Mouse (Mus musculus) inflammation-experienced regulatory T-cells, adult 6 months (primary cell): Measurements from ENCODE around the gene Cdca5. TPM values are rescaled to one million over a fixed set of nuclear protein-coding genes. Genes with fewer than 3 reads are reported as not detected.
"Not testable (repeated sequence)": the region's sequence is repeated elsewhere in the genome, so short reads cannot be mapped to it uniquely, and the experiment has no call there.

Experiments used
- ATAC-seq: one replicate; pipeline ENCODE4 v1.8.0; 2017
- polyA plus RNA-seq, 3 experiments: library from polyadenylated mRNA; unstranded; fragments of 100-300 nt; shearing (Covaris generic); gene quantifications; one replicate each; pipeline ENCODE4 v1.2.1; 2017

The Cdca5 gene
- polyA plus RNA-seq: 10 to 100 TPM in 1 of 3 experiments, 1 to 10 TPM in 2; 2.4 to 24.7 (median 4.4) TPM

DNA sequence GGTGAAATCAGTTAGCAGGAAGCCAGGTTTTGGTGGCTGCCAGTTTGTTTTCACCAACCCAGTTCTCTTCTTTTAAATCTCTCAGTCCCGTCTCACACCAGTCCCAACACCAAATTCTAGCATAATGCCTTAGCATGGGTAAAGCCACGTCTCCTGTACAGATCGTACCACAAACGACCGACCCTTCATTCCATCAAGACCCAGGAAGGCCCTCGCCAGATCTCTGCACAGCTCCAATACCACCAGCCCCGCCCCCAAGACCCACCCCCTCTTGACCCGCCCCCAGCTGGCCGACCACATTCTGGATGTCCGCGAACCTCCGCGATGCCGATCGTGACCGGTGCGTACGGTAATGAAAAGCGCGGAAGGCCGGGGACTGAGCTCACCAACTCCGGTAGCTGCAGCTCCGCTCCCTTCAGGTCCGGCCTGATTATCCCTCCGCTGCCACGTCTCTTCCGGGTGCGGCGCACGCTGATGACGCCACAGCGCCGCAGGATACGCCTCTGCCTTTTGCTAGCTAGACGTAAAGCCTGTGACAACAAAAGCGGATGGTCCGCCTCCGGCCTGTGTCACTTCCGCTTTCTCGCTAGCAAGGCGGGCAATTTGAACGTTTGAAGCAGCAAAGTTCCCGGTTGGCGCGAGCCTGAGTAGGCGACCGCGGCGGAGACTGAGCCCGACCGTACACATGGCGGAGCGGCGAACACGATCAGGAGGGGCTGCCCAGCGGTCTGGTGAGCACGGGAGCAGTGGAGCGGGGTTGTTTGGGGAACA lies at the start of gene Cdca5, which contains the start of gene Zfpl1:
Gene Cdca5 (plus strand): TSS at position 506 of the 771 bp plus-strand sequence.
Gene Zfpl1 (minus strand): TSS at position 479 of the 771 bp plus-strand sequence.
- ATAC-seq: peak; percentile 87

DNA sequence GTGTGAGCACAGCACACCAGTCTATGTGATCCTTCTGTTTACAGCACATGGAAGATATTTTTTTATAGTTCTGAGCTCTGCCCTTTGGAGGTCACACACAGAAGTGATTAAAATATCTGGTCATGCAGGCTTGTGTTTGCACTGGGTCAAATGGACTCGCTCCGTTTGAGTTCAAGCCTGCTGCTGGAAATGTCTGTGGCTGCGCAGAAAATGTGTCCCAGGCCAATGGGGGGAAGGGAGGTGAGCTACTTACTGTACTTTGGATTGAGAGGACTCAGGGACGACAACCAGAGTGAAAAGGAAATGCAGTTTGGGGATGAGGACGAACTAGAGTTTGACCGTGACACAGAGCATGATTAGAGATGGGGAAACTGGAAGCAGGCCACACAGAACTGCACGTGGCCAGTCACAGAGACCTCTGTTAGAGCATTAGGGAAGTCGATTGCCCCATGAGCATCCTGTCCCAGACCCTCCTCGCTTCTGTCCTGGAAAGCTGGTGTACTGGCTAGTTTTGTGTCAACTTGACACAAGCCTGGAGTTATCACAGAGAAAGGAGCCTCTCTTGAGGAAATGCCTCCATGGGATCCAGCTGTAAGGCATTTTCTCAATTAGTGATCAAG lies 48.7 kb upstream of the Cdca5 start:
- ATAC-seq: no peak

- ATAC-seq: no peak
These were observed 47.1 kb upstream of the Cdca5 start for GRCm38 (mm10) chr19:6037695-6038094.

DNA sequence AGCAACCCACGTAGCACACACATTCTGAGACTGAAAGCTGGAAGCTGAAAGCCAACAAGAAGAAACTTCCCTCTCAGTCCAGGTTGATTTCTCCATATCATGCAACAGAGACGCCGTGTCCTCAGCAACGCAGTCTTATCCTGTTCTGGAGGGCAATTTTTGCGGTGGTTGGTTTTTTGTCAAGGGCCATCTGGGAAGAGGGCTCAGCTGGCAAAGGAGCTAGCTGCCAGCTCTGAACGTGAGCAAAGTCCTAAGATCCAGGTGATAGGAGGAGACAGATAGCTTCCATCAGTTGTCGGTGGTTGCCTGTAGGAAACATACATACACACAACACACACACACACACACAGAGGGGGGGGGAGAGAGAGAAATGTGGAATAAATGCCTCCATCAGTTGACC lies 46.5 kb upstream of the Cdca5 start:
- no peak for ATAC-seq

DNA sequence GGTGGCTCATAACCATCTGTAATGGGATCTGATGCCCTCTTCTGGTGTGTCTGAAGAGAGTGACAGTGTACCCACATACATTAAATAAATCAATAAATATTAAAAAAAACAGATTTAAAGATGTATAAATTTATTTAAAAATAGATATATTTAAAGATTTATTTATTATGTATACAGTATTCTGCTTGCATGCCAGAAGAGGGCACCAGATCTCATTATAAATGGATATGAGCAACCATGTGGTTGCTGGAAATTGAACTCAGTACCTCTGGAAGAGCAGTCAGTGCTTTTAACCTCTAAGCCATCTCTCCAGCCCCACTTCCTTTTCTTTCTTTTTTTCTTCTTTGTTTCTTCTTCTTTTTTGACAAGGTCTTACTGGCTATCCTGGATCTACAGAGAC lies 44.8 kb upstream of the Cdca5 start:
- no peak for ATAC-seq

GRCm38 (mm10) chr19:6042293-6042692 lies 42.5 kb upstream of the Cdca5 start:
- ATAC-seq: no peak

- ATAC-seq: not testable (repeated sequence)
These were observed 40.7 kb upstream of the Cdca5 start for GRCm38 (mm10) chr19:6044102-6044501.

DNA sequence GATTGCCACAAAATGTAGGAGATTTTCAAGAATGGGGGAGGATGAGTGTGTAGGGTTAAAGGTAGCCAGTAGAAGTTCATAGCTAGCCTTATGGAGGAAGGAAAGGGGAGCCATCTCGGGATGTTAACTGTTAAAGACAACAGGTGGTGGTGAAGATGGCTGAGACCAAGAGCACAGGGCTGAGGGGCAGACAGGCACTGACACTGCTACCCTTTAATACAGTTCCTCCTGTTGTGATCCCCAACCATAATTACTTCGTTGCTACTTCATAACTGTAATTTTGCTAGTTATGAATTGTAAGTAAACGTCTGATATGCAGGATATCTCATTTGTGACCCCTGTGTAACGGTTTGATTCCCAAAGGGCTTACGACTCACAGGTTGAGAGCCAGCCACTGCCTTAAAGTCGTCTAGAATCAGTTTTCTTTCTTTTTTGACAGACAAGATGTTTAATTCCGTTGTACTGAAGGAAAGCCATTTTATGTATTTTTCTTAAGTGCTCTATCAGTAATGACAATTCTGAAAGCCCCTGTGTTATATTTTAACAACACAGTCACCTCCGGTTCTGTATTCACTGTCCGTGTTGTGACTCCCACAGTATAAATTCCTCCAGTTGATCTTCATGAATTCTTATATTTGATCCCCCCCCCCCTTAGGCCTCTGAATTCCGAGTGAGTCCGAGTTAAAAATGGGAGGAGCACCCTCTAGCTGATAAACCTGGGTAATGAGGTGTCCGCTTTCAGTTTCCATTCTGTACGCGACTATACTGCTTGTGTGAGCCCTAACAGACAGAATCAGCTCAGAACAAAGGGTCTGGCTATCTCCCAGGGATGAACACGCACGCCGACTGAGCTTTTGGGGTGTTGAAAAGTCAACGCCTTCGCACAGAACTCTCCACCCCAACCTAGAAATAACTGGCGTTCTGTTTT lies 39.2 kb upstream of the Cdca5 start:
- peak; percentile 34 for ATAC-seq

GRCm38 (mm10) chr19:6046294-6047153 lies 38.3 kb upstream of the Cdca5 start, which contains the start of gene Syvn1:
TSS of gene Syvn1 (plus strand) at chr19:6046576.
- ATAC-seq: peak; percentile 90

DNA sequence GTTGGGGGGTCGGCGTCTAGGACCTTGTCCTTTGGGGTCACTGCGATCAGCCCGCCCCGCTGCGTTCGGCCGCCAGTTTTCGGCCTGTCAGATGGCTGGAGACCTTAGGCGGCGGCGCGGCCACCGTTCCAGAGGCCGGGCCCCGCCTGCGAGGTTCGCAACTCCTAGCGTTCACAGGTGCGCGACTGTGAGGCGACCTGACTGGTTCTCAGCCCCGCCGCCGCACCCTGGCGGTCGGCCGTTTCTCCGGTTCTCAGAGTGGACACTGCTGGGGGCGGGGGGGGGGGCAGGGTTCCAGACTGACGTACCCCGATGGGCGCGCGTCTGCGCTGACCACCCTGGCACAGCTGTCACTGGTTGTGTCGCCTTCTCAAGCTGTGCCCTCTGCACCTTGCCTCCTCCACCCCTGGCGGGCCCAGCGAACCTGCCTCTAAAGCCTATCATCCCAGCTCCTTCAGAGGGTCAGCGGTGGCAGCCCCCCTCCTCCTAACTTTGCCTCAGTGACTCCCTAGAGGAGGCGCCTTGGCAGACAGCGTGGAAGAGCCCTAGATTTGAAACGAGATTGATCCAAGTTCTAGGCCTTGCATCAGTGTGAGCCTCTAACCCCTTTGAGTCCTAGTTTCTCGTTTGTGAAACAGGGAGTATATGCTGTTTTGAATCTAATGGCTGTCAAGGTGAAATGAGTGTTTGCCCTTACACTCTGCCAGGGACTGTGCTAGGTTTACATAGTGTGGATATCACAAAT lies 37.5 kb upstream of the Cdca5 start:
- ATAC-seq: no peak

GRCm38 (mm10) chr19:6047899-6048166 lies 37.0 kb upstream of the Cdca5 start:
- no peak for ATAC-seq

GRCm38 (mm10) chr19:6048681-6049410 lies 35.9 kb upstream of the Cdca5 start:
- no peak for ATAC-seq

DNA sequence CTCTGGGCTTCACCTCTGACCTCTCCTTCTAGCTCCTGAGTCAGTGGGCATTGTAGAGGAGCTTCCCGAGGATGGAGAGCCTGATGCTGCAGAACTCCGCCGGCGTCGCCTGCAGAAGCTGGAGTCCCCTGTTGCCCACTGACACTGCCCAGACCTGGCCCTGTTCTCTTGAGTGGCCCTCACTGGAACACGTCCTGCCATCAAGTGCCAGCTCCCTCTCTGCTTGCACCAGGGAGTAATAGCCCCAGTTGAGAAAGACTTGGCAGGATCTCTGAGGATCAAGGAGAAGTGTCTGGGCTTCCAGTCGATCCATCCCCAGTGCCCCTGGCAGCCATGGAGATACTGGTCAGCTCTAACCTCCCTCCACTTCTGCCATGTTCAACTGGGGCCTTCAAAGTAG lies 32.3 kb upstream of the Cdca5 start:
- ATAC-seq: no peak

DNA sequence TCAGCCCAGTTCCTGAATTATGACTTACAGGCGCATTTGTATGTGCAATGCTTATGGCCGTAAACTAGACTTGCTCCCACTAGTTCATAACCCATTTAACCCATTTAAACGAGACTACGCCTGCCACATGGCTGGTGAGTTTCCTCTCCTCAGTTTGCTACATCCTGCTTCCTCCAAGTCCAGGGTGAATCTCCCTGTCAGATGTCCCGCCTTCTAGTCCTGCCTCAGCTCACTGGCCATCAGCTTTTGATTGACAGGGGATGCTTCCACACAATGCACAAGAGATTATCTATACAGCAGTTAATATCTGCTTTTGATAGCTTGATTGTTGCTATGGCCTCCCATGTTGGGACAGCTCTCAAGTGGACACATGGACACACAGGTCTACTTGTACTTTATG lies 30.5 kb upstream of the Cdca5 start:
- ATAC-seq: no peak

DNA sequence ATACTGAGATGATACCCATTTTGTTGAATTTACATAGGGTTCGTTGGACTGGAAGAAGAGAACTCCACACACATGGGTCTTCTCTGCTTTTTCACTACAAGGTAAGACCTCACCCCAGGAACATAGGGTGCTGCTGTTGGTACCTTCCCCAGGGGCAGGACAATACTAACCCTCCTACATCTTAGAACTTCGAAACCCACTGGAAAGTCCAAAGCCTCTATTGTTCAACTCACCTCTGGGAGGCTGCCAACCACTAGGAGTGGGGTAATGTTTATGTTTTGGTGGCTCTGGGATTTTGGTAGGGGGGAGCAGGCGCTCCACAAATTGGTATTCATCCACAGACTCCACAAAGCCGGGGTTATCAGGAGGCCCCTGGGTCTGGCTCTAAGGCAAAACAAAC lies 28.1 kb upstream of the Cdca5 start:
- no peak for ATAC-seq

- peak; percentile 71 for ATAC-seq
These were observed 27.3 kb upstream of the Cdca5 start, which contains the start of the genes Mrpl49 and Fau for GRCm38 (mm10) chr19:6057313-6058096. TSS of gene Mrpl49 (minus strand) at chr19:6057785. TSS of gene Fau (plus strand) at chr19:6057844.

DNA sequence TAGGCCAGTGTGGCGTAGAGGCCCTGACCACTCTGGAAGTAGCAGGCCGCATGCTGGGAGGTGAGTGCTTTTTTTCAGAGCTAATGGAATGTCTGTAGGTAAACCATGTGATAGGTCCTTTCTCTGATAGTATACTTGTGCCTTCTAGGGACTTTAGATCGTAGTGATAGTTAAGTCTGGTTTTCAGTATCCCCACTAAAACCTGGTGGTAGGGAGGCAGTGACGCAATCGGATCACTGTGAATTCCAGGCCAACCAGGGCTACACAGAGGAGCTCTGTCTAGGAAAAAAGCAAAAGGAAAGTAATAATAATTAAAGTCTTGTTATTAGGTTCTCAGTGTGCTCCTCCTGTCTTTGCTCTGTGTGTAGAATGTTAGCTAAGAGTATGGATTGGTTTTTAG lies 26.3 kb upstream of the Cdca5 start:
- ATAC-seq: no peak

DNA sequence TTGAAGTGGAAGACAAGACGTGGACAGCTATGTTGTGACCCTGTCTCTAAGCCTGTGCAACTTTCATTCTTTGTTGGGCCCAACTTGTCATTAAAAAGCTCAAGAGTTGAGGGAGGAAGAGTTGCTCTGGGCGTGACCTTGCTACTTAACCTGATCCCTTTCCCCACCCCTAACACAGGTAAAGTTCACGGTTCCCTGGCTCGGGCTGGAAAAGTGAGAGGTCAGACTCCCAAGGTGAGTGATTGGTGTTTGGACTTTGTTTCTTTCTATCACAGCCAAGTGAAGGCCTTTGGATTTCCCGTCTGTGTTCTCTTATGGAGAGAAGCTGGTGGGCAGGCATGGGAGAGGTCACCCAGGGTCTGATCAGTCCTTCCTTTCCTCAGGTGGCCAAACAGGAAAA lies 25.8 kb upstream of the Cdca5 start:
- no peak for ATAC-seq

GRCm38 (mm10) chr19:6061021-6061533 lies 23.7 kb upstream of the Cdca5 start, which contains the start of gene Znhit2:
TSS of gene Znhit2 (plus strand) at chr19:6061192.
- peak; percentile 84 for ATAC-seq
